Mouse (Mus musculus) large intestine, adult 2 months (tissue): Measurements from ENCODE around the gene Osbpl9. TPM values are rescaled to one million over a fixed set of nuclear protein-coding genes. Genes with fewer than 3 reads are reported as not detected.

ENCODE experiments used
- DNase-seq: peaks from one replicate; pipeline ENCODE4 v3.0.0-alpha.2; 2012; ENCODE audit warnings: low read depth, low spot score
- WGBS: fragments of 180-500 bp; shearing (Covaris S2); methylation state at CpG from one replicate; pipeline ENCODE4 v1.1.7; 2018; 5-methylcytosine and 5-hydroxymethylcytosine counted together
- polyA plus RNA-seq: library from polyadenylated mRNA; depleted of rRNA; stranded (reverse); fragments of >200 nt; gene quantifications from 2 replicates; pipeline ENCODE4 v1.2.3, GENCODE M21; 2012

Gene Osbpl9
- polyA plus RNA-seq, 1 experiment: 40.6 TPM

DNA sequence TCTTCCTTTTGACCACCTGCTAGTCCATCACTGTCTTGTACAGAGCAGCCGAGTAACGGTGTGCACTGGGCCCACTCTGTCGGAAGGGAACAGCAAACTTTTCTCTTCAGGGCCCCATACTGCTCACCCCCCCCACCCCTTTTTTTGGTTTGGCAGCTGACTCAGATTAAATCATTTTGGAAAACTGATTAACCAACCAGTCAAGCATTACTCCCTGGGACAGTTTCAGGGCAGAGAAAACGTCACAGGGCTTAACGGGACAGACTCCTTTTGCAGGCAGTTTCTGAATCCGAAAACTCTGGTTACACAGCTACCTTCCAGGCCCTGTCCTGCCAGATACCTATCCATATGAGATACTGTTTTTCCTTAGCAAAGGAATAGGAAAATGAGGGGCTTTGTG is 137.1 kb downstream of the Osbpl9 start:
- no peak for DNase-seq
- 80% methylated on average over 6 of the region's 6 CpGs for WGBS

DNA sequence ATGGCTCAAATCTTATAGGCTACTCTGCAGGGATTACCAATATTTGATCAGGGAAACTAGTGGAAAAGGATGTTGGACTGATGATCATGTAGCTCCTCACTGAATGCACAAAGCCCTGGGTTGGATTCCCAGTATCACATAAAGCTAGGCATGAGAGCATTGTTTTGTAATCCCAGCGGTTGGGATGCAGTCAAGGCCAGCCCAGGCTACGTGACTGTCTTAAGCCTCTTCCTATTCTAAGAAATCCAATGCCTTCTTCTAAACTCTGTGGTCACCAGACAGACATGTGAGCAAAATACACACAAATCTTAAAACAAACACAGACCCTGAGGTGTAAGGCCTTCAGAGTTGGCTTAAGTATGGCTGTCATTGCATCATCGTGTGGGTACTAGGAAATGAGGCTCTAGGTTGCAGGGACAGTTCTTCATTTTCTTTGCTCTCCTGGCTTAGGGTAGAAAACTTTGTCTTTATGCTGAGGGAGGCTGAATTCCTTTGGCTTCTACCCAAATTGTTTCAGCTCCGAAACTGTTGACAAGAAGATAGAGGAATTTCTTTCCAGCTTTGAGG is 142.7 kb downstream of the Osbpl9 start:
- WGBS: 77% methylated on average over 4 of the region's 4 CpGs
- no peak for DNase-seq

DNA sequence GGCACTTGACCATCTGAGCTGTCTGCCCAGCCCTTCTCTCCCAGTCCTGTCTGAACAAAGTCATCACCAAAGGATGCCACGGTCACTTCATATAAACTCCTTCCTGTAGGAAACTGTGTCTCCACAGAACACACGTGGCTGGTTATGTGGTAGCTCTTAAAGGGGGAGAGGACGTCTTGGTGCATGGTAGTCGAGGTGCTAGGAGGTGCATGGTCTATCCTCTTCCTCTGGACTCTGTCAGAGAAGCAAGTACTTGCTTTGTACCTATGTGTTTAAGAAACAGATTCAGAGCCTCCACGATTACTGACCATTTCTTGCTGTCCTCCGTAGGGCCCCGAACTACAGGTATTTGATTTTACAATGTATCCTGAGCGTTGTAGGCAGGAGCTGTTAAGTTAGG is 144.4 kb downstream of the Osbpl9 start:
- no peak for DNase-seq
- whole genome bisulfite sequencing: 91% methylated on average over 8 of the region's 8 CpGs

DNA sequence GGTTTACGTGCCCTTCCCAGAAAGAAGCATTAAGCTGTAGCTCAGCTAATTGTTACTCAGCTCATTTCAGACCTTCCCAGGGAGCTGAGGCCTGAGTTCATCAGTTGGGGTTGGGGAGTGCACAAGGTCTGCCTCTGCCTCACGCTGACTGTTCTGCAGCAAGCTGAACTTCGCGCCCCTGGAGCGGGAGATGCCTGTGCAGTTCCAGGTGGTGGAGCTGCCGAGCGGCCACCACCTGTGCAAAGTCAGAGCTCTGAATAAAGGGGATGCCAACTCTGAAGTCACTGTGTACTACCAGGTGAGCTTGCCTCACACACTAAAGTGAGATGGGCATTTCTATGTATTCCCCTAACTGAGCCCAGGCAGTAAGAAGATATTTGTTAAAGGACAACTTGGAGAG is 145.7 kb downstream of the Osbpl9 start:
- no peak for DNase-seq
- WGBS: 83% methylated on average over 7 of the region's 7 CpGs

DNA sequence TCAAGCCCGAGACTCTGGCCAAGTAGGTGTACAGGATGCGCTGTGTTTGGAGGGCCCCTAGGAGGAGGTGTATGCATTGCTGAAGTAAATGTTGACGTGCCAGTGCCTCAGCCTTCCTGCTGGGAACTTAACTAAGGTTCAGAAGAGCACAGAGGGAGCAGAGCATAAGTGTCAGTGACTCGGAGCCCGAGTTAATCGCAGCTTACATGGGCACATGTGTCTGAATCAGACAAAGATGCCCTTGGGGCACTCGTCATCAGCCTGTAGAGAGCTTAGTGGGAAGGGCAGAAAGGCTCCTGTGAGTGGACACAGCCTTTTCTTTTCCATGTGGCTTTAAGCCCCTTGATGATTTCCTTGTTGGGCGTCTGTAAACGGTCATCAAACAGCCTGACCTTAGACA is 148.1 kb downstream of the Osbpl9 start:
- 92% methylated on average over 9 of the region's 9 CpGs for WGBS
- no peak for DNase-seq

DNA sequence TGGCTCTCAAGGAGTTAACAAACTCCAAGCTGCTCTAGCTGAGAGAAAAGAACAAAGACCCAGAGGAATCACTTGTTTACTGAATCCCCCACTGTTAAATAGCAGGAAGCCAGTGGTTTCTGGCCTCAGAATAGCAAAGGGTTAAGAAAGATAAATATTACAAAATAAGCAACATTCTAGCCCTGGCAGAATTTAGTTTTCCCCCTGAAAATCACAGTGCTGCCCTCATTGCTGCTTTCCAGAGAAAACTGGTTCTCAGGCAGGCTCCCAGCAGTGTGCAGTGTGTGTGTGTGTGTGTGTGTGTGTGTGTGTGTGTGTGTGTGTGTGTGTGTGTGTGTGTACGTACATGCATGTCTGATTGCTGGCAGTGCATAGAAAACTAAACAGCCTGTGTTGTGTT is 149.8 kb downstream of the Osbpl9 start:
- WGBS: 71% methylated on average over 1 of the region's 1 CpGs
- DNase-seq: no peak

DNA sequence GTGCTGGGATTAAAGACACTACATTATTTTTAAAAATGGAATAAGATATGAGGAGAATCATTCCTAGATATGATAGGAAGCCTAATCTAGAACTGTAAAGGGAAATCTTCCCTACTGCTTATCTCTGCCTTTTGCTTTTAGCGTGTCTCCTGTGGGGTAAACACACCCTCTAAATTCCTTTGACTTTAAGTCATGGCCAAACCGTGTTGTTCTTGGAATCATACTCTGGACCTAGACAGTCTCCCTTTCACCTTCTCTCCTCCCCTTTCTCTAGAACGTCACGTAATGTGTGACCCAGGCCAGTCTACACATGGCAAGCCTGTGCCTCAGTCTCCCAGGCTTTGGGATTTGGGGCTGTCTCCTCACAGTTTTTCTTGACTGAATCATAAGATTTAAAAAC is 153.8 kb downstream of the Osbpl9 start:
- WGBS: 65% methylated on average over 4 of the region's 4 CpGs
- DNase-seq: no peak

DNA sequence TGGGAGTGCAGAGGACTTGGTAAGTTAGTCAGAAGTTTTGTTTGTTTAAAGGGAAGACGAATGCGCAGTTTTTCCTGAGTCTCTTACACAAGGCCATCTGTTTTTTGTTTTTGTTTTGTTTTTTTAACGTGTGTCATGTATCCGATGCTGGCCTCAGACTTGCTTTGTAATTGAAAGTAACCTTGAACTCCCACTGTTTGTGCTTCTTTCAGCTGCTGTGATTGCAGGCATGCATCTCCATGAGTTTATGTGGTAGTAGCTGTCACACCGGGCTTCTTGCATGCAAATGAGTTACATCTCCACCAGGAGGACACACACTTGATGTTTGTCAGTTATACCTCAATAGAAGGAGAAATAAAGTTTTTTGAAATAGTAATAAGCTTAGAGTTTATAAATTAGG is 158.3 kb downstream of the Osbpl9 start:
- 78% methylated on average over 5 of the region's 5 CpGs for WGBS
- no peak for DNase-seq

DNA sequence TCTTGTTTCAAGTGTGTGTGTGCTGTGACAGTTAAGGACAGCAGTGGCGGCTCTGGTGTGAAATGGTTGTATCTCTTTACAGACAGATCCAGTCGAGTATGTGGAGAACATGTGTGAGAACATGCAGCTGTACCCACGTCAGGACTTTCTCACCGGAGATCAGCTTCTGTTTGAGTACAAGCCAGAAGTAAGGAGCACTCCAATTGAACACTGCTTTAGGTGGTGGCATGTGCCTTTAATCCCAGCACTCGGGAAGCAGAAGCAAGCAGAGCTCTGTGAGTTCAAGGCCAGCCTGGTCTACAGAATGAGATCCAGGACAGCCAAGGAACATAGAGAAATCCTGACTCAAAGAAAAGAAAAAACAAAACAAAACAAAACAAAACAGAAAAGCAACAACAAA is 158.8 kb downstream of the Osbpl9 start:
- WGBS: 73% methylated on average over 5 of the region's 5 CpGs
- no peak for DNase-seq

DNA sequence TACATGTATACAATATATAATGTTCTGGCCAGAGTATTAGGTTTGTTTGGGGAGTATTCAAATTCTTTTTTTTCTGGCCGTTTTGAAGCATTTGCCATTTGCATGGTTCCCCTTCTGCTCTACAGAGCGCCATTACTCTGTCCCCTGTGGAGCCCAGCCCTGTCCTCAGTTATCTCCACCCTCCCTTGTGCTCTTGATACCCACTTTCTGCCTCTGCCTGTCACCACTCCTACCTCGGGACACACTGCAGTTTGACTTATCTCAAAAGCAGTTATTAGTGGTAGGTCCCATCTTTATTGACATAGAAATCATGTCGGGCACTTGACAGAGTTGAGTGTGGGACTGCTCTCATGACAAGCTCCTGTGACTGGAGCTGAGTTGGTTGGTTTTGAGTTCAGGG is 159.3 kb downstream of the Osbpl9 start:
- 82% methylated on average over 4 of the region's 4 CpGs for WGBS
- DNase-seq: no peak

DNA sequence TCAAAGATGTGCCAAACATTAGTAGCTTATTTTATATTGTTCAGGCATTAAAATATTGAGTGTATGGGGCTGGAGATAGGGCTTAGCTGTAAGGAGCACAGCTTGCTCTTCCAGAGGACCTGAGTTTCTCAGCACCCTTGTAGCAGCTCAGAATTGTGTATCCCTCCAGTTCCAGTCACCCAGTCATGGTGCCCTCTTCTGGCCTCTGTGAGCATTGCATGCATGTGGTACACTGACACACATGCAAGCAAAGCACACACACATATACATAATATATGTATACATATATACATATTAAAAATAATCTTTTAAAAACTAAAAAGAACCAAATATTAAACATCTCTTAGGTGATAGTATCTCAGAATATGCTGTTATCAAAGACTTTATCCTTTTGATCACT is 165.7 kb downstream of the Osbpl9 start:
- DNase-seq: no peak

DNA sequence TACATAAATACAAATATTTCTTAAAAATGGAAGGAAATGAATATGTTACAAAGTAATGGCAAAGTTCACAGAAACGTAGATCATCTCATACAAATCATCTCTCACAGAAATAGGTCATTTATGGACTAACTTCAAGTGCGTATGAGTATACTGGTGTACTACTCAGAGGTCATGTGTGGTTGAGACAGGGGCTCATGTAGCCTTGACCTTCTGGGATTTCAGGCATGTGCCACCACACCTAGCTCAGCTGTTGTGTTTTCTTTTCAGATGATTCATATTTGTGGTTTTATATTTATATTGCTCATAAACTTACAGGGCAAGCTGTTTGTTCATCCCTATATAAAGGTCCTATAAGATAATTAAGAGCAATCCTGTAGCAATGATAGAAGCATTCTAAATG is 171.8 kb downstream of the Osbpl9 start:
- peak; percentile 28 for DNase-seq
- 85% methylated on average over 2 of the region's 2 CpGs for WGBS

DNA sequence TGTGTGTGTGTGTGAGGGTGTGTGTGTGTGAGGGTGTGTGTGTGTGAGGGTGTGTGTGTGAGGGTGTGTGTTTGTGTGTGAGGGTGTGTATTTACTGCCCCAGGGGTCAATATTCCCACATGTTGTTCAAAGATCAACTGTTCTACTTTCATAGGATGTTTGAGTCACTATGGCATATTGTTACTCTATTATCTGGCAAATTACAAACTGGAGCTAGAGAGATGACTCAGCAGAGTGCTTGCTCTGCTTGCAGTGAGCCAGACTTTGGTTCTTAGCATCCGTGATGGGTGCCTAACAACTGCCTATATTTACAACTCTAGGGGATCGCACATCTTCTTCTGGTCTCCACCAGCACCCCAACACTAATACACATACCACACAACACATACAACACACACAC is 172.2 kb downstream of the Osbpl9 start:
- no peak for DNase-seq
- 72% methylated on average over 2 of the region's 2 CpGs for WGBS

DNA sequence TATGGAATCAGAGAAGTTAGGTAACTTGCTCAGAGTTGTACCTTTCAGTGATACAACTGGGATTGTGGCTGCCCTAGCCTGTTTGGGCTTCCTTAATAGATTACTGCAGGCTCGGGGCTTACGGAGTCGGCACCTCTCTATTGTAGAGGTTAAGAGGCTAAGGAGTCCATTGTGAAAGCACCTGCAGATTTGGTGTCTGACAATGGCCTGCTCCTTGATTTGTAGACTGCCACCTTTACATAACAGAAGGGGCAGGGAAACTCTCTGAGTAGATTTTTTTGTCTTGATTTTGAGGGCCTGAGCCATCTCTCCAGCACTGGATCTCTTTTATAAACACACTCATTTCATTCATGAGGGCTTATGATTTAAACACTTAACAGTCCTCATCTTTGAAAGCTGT is 175.5 kb downstream of the Osbpl9 start:
- WGBS: 90% methylated on average over 3 of the region's 3 CpGs
- no peak for DNase-seq

DNA sequence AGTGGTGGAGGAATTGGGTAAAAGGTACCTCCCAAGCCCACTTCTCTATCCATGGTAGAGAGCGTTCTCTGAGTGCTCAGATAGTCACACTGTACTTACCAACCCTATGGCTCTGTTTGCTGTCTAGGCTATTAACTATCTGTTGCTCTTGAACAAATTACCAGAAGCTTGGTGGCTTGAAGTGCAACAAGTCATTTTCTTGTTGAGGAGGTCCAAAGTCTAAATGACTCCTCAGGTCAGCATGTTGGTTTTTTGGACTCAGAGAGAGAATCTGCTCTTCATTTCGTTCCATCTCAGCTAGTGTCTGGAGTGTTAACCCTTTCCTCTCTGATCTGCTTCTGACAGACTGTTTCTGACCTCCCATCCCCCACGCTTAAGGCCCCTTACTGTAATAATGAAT is 177.0 kb downstream of the Osbpl9 start:
- WGBS: 67% methylated on average over 3 of the region's 3 CpGs
- DNase-seq: no peak

DNA sequence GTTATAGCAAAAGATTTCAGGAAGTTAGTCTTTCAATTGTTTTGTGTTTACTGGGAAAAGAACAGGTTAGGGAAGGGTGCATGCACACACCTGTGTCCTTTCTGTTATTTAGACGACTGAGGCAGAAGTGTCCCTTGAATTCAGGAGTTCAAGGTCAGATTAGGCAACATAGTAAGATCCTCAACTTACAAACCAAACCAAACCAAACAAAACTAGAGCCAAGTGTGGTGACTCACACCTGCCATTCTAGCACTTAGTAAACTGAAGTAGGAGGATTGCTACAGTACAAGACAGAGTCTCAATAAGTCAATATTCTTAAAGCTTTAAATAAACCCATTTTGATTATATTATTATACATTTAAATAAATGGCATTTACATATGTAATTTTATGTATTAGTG is 180.1 kb downstream of the Osbpl9 start:
- DNase-seq: no peak
- WGBS: 33% methylated on average over 1 of the region's 1 CpGs

DNA sequence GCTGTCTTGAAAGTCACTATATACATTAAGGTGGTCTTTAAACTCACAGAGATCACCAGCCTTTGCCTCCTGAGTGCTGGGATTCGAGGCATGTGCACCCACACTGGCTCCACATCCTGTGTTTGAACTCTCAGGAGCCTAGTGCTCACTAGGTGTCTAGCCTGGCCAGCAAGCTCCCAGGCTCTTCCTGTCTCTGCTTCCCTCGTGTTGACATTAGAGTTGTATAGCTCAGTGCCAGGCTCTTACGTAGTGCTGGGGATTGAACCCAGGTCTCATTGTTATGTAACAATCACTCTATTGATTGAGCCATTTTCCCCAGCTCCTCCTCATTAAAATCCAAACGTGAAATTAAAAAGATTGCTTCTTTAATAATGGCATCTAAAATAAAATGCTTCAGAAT is 182.8 kb downstream of the Osbpl9 start:
- DNase-seq: no peak
- WGBS: 73% methylated on average over 4 of the region's 4 CpGs

DNA sequence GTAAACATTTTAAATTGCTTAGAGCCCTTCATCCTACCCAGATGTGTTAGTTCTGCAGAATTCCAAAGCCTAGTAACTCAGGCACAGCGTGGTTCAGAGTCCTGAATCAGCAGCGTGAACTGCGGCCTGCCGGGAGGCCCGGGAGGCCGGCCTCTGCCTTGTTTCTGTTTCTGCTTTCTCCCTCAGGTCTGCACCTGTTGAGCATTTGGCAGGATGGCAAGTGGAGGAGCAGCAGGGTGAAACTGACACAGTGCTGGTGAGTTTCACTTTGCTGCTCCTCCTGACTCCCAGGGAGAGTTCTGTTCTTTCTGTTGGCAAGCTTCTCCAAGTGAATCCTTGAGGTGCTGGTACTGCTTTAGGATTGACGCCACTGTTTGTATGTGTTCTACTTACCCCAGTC is 184.6 kb downstream of the Osbpl9 start:
- WGBS: 36% methylated on average over 7 of the region's 7 CpGs
- no peak for DNase-seq

DNA sequence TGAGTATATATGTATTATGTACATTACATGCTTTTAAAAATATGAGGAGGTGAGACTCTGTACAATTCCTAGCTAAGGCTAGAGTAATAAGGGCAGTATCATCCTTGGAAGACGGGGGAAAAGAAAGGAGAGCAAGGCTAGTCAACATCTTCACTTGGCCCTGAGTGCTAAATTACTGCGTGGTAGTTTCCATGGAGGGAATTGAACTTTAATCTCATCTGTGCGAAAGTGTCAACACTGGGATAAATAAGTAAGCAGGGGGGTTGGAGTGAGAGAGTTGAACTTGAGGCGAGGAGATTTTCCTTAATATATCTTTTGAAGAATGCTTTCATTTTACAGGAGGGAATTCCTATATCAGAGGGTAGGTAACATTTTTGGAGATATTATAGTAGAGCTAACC is 188.0 kb downstream of the Osbpl9 start:
- no peak for DNase-seq
- WGBS: 84% methylated on average over 4 of the region's 4 CpGs
